Mouse (Mus musculus) heart, embryonic 10.5 days (tissue): ENCODE measurements around the gene Cracr2b. TPM values are rescaled to one million over a fixed set of nuclear protein-coding genes. Genes with fewer than 3 reads are reported as not detected.

Experiments
- DNase-seq: peaks from one replicate; pipeline ENCODE4 v3.0.0-alpha.2; 2017; ENCODE audit warnings: low spot score
- H3K27ac ChIP-seq: fragments of 300-500 bp; sonication (generic); 2 replicates; pipeline ENCODE4 v1.5.1; 2016; ENCODE audit warnings: mild to moderate bottlenecking
- H3K27me3 ChIP-seq: fragments of 300-500 bp; sonication (generic); 2 replicates; pipeline ENCODE4 v1.6.1; 2016; ENCODE audit warnings: mild to moderate bottlenecking; ENCODE audit not compliant: poor library complexity, insufficient read depth, severe bottlenecking
- H3K36me3 ChIP-seq: fragments of 300-500 bp; sonication (generic); 2 replicates; pipeline ENCODE4 v1.6.1; 2016; ENCODE audit warnings: mild to moderate bottlenecking, moderate library complexity
- H3K4me1 ChIP-seq: fragments of 300-500 bp; sonication (generic); 2 replicates; pipeline ENCODE4 v1.6.1; 2016; ENCODE audit warnings: mild to moderate bottlenecking
- H3K4me3 ChIP-seq: fragments of 300-500 bp; sonication (generic); 2 replicates; pipeline ENCODE4 v1.5.1; 2016; ENCODE audit warnings: mild to moderate bottlenecking, moderate library complexity
- H3K9me3 ChIP-seq: fragments of 300-500 bp; sonication (generic); 2 replicates; pipeline ENCODE4 v1.6.1; 2016; ENCODE audit warnings: mild to moderate bottlenecking, moderate library complexity
- WGBS: fragments of 180-500 bp; shearing (Covaris S2); methylation state at CpG from one replicate; pipeline ENCODE4 v1.1.7; 2016; 5-methylcytosine and 5-hydroxymethylcytosine counted together
- polyA plus RNA-seq: library from polyadenylated mRNA; unstranded; fragments of >200 nt; fragmentation: Nextera tagmentation; extraction: Ambion mirVana; gene quantifications from 2 replicates; pipeline ENCODE4 v1.2.1, GENCODE M21; 2016

Cracr2b gene
- polyA plus RNA-seq, 1 experiment from 2014 or later = 14.0 TPM

GRCm38 (mm10) chr7:141470637-141470944, 9.7 kb downstream of the Cracr2b start:
- Histone ChIP-seq H3K4me1 (peaks cover 64% of the 10 kb centered on the region), H3K27ac (no peak overlapping the region), H3K36me3 (peaks cover 37% of the 10 kb centered on the region), H3K27me3 (peaks cover 13% of the 10 kb centered on the region), H3K9me3 (no peaks in the 10 kb centered on the region), H3K4me3 (no peak overlapping the region)
- DNase-seq = no peak
- 88% methylated on average over 10 of the region's 10 CpGs for WGBS

DNA sequence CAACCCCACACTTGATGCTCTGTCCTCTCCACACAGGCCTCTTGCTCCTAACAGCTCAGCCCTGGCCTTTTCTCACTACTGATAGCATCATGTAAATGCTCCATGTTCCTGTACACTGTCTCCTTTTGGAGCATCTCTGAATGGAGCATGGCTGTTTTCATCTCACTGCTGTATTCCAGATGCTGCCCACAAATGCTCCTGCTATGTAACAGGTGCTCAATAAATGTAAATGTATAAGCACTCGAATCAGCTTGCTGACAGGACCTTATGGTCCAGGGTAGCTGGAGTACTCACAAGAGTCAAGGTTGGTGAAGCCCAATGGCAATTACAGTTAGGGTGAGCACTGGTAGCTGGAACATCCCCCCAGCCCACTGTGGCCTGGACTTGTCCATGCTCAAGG, 10.3 kb downstream of the Cracr2b start:
- peaks cover 37% of the 10 kb centered on the region for H3K36me3 ChIP-seq
- H3K27ac ChIP-seq = no peak overlapping the region
- DNase-seq = no peak
- no peaks in the 10 kb centered on the region for H3K9me3 ChIP-seq
- no peak overlapping the region for H3K4me3 ChIP-seq
- 91% methylated on average over 1 of the region's 1 CpGs for WGBS
- H3K4me1 ChIP-seq = peaks cover 65% of the 10 kb centered on the region
- H3K27me3 ChIP-seq = peaks cover 6% of the 10 kb centered on the region; the same call in 1 of the 2 replicates

DNA sequence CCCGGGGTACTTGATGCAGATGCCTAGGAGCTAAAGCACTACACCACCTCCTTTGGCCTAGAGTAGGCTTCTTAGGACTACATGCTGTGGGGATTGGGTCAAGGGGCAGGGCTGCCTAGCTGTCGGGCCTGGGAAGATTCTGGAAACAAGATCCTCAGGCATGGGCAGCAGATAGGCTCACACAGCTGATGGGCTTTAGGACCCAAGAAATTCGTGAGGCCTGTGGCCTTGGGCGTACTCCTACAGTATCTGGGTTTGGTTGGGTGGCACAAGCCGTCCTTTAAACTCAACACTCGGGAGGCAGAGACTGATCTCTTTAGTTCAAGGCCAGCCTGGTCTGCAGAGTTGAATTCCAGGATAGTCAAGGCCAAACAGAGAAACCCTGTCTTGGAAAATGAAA, 11.3 kb downstream of the Cracr2b start:
- Histone ChIP-seq H3K27me3 (no peaks in the 10 kb centered on the region), H3K9me3 (no peaks in the 10 kb centered on the region), H3K4me1 (peaks cover 66% of the 10 kb centered on the region), H3K27ac (no peak overlapping the region), H3K4me3 (no peak overlapping the region), H3K36me3 (peaks cover 37% of the 10 kb centered on the region)
- no peak for DNase-seq
- 87% methylated on average over 6 of the region's 6 CpGs for WGBS

GRCm38 (mm10) chr7:141472763-141473162, 11.9 kb downstream of the Cracr2b start:
- H3K27ac ChIP-seq = no peak overlapping the region
- H3K4me1 ChIP-seq = peaks cover 67% of the 10 kb centered on the region
- no peak for DNase-seq
- H3K9me3 ChIP-seq = no peaks in the 10 kb centered on the region
- 86% methylated on average over 6 of the region's 6 CpGs for WGBS
- no peak overlapping the region for H3K4me3 ChIP-seq
- no peaks in the 10 kb centered on the region for H3K27me3 ChIP-seq
- peaks cover 37% of the 10 kb centered on the region for H3K36me3 ChIP-seq

DNA sequence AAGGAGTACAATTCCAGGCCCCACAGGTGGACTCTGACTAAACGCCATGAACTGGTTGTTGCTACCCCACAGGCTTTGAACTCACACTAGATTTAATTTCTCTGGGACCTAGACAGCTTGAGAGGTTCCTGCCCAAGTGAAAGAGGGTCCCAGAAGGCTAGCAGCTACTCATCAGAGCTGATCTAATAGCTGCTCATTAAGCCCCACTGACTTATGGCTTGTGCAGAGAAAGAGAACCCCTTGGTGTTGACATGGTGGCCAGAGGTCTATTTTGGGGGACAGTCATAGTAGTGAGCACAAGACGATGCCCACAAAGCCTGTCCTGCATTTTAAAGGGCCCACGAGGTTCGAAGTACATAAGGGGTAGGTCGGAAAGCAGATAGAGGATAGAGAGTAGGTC, 13.3 kb downstream of the Cracr2b start:
- H3K4me1 ChIP-seq = peaks cover 60% of the 10 kb centered on the region
- H3K4me3 ChIP-seq = peak overlapping the region; percentile 92
- no peaks in the 10 kb centered on the region for H3K9me3 ChIP-seq
- DNase-seq = no peak
- H3K36me3 ChIP-seq = peaks cover 36% of the 10 kb centered on the region
- H3K27me3 ChIP-seq = no peaks in the 10 kb centered on the region
- H3K27ac ChIP-seq = peak overlapping the region; percentile 99; the same call in 1 of the 2 replicates
- 10% methylated on average over 5 of the region's 5 CpGs for WGBS

- under 1% methylated on average over 87 of the region's 87 CpGs for WGBS
- H3K4me3 ChIP-seq = peak within 1 kb of the TSS; percentile 92
- H3K9me3 ChIP-seq = no peaks in the 10 kb centered on the region
- H3K27ac ChIP-seq = peak within 1 kb of the TSS; percentile 99
- H3K4me1 ChIP-seq = peaks cover 50% of the 10 kb centered on the region
- peak; percentile 94 for DNase-seq
- H3K36me3 ChIP-seq = peaks cover 25% of the 10 kb centered on the region
- H3K27me3 ChIP-seq = no peaks in the 10 kb centered on the region
Measured at GRCm38 (mm10) chr7:141475011-141475804, 14.3 kb downstream of the Cracr2b start, which contains the start of the genes Polr2l and Tspan4. Polr2l (minus strand) TSS chr7:141475132. Tspan4 (plus strand) TSS chr7:141475240.

- Histone ChIP-seq H3K9me3 (no peaks in the 10 kb centered on the region), H3K4me3 (peak overlapping the region; percentile 92), H3K36me3 (peaks cover 20% of the 10 kb centered on the region), H3K27ac (peak overlapping the region; percentile 99), H3K27me3 (no peaks in the 10 kb centered on the region), H3K4me1 (peaks cover 52% of the 10 kb centered on the region)
- WGBS = under 1% methylated on average over 12 of the region's 12 CpGs
- no peak for DNase-seq
Measured at GRCm38 (mm10) chr7:141475805-141476158, 14.9 kb downstream of the Cracr2b start.

GRCm38 (mm10) chr7:141476226-141476980, 15.5 kb downstream of the Cracr2b start:
- Histone ChIP-seq H3K4me1 (peaks cover 58% of the 10 kb centered on the region), H3K27ac (peak overlapping the region; percentile 99), H3K36me3 (peaks cover 13% of the 10 kb centered on the region), H3K9me3 (no peaks in the 10 kb centered on the region), H3K4me3 (peak overlapping the region; percentile 92), H3K27me3 (no peaks in the 10 kb centered on the region)
- peak; percentile 92 for DNase-seq
- under 1% methylated on average over 17 of the region's 17 CpGs for WGBS

DNA sequence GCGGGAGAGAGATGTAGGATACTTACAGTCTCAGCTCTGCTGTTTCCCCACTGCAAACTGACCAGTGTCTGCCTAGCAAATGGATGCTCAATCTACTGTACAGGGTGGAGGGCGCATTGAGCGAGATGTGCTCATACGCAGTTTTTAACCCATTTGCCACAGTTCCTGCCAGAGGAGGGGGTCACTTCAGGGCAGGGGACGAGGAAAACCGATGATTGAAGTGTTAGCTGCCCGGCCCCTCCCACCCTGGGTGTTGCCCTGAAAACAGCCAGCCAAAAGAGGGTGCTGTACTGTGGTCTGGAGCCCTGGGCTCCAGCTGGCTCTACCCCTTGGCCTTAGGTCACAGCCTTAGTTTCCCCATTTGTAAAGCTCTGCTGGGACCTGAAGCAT, 16.1 kb downstream of the Cracr2b start:
- H3K4me3 ChIP-seq = peak overlapping the region; percentile 92
- peak overlapping the region; percentile 99 for H3K27ac ChIP-seq
- no peaks in the 10 kb centered on the region for H3K9me3 ChIP-seq
- H3K36me3 ChIP-seq = peaks cover 10% of the 10 kb centered on the region
- DNase-seq = no peak
- WGBS = 19% methylated on average over 7 of the region's 7 CpGs
- peaks cover 64% of the 10 kb centered on the region for H3K4me1 ChIP-seq
- H3K27me3 ChIP-seq = no peaks in the 10 kb centered on the region

DNA sequence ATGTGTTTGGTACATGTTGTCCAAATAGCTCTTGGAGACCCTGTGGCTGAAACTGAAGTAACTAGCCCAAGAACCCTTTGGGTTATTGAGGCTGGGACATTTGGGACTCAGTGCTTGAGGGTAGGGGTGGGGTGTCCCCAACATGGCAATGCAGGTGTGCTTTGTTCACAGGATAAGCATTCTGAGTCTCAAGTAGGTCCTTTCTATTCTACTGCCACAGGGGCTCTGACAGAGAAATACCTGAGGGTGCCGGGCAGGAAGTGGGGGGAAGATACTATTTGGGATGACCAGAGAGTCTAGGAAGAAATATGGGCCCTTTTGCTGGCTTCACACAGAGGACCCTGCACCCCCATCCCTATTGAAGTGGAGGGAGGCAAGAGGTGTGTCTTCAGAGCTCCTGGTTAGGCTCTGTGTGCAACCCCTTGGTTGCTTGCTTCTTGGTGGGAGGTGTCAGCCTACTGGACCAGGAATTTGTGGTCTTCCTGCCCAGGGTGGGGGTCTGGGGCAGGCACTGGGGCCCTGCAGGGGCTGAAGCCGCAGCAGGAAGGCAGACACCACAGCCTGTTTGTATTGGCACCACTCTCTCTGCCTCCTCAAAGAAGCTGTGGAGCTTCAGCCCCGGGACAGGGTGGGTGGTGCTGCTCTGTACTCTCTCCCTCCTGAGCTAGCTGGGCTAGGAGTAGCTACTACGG, 16.8 kb downstream of the Cracr2b start:
- no peak for DNase-seq
- Histone ChIP-seq H3K36me3 (peaks cover 2% of the 10 kb centered on the region), H3K4me1 (peaks cover 71% of the 10 kb centered on the region), H3K27me3 (peaks cover 4% of the 10 kb centered on the region), H3K9me3 (no peaks in the 10 kb centered on the region), H3K27ac (peak overlapping the region; percentile 99), H3K4me3 (peak overlapping the region; percentile 92)
- WGBS = 50% methylated on average over 4 of the region's 4 CpGs

GRCm38 (mm10) chr7:141478270-141478748, 17.4 kb downstream of the Cracr2b start:
- peaks cover 72% of the 10 kb centered on the region for H3K4me1 ChIP-seq
- H3K4me3 ChIP-seq = peak overlapping the region; percentile 92; the same call in 1 of the 2 replicates
- no peaks in the 10 kb centered on the region for H3K36me3 ChIP-seq
- no peak for DNase-seq
- H3K27ac ChIP-seq = peak overlapping the region; percentile 99
- WGBS = 62% methylated on average over 5 of the region's 5 CpGs
- no peaks in the 10 kb centered on the region for H3K9me3 ChIP-seq
- peaks cover 10% of the 10 kb centered on the region for H3K27me3 ChIP-seq

DNA sequence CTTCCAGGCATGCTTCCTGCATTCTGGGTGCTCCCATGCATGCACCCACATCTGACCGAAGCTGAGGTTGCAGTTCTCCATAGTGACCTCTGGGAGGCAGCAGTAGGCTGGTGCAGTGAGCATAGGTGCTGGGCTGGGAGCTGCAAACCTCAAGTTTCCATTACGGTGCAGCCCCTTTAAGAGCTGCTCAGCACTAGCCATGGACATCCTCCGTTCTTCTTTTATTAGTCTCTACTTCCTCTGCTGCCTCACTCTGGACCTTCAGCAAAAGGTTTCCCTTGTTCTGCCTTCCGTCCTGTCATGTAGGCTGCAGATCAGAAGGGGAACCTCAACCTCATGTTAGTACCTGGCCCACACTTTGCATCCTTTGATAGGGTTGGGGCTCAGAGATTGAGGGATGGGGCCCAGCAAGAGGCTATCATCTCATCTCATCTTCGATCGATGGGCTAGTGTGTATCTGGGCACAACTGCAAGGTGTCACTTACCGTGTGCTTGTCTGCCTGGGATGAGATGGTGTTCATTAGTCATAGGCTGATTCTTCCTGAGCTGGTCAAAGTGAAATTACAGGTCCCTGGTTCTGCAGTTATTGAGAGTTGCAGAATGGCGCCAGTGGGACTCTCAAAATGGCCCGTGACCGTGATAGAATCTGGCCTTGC, 20.1 kb downstream of the Cracr2b start:
- peaks cover 57% of the 10 kb centered on the region for H3K4me1 ChIP-seq
- H3K36me3 ChIP-seq = no peaks in the 10 kb centered on the region
- no peak overlapping the region for H3K27ac ChIP-seq
- DNase-seq = peak; percentile 87
- H3K4me3 ChIP-seq = peak overlapping the region; percentile 73
- 12% methylated on average over 10 of the region's 10 CpGs for WGBS
- no peaks in the 10 kb centered on the region for H3K9me3 ChIP-seq
- H3K27me3 ChIP-seq = peaks cover 15% of the 10 kb centered on the region
